In genomic region chr6:97769549-97769948, GRCm38 (mm10) we compare ENCODE assay signal across 24 mouse cellular contexts. TPM values are rescaled to one million over a fixed set of nuclear protein-coding genes. Genes with fewer than 3 reads are reported as not detected.
DNase-seq lines count a peak whose midpoint lies in the region; TF ChIP-seq lines count a peak whose summit lies in the region.
"Had no signal": no experiment of that assay in that cellular context is flagged by ENCODE, and none has a peak within 500 bp of the region (broad histone marks: within the 10 kb centered on the region; RNA-seq: fewer than 3 reads in every experiment).

No protein-coding gene starts in this region.

- H3K27ac ChIP-seq in layer of hippocampus, adult 2 months = peak overlapping the region; percentile 56; the same call in 1 of the 2 replicates
- no peak overlapping the region for H3K27ac ChIP-seq in limb, embryonic 10.5 days
- H3K27ac ChIP-seq: embryonic facial prominence, embryonic 10.5 days; embryonic facial prominence, embryonic 12.5 days; forebrain, embryonic 13.5 days; forebrain, embryonic 15.5 days had no signal

- H3K36me3 ChIP-seq in limb, embryonic 10.5 days = no peaks in the 10 kb centered on the region
- H3K36me3 ChIP-seq: embryonic facial prominence, embryonic 10.5 days; embryonic facial prominence, embryonic 12.5 days; forebrain, embryonic 15.5 days; G1E had no signal

- WGBS in limb, embryonic 10.5 days = 92% methylated on average over 7 of the region's 7 CpGs

- DNase-seq in layer of hippocampus, adult 2 months (ENCODE audit: low spot score in 2 of 2) = no peak
- DNase-seq in layer of hippocampus, postnatal 14 days (ENCODE audit: low spot score in 2 of 2) = no peak
- DNase-seq in right cerebral cortex, adult 18-20 months = peak; percentile 11
- DNase-seq in right cerebral cortex, postnatal 10 days (ENCODE audit: low spot score in 2 of 2) = no peak
- DNase-seq in right cerebral cortex, postnatal 36 days (ENCODE audit: low spot score in 2 of 2) = peak; percentile 11 to 18
- DNase-seq in right cerebral cortex, postnatal 4 days = no peak
- peak; percentile 2 for DNase-seq in limb, embryonic 10.5 days (ENCODE audit: low spot score)
- no peak for DNase-seq in cerebellum, postnatal 25 days
- DNase-seq: adrenal gland, adult 8-10 months; adrenal gland, postnatal 14 days; adrenal gland, postnatal 36 days; cerebellum, adult 11 months; cerebellum, adult 18-20 months; cerebellum, adult 8-10 months; cerebellum, adult 9-11 months; cerebellum, postnatal 14 days; forebrain, postnatal 0 days had no signal

- H3K27me3 ChIP-seq in limb, embryonic 10.5 days (ENCODE audit: low read depth, poor library complexity, severe bottlenecking) = no peaks in the 10 kb centered on the region
- H3K27me3 ChIP-seq: CH12.LX; embryonic facial prominence, embryonic 12.5 days; forebrain, embryonic 13.5 days; forebrain, embryonic 15.5 days; Patski had no signal

- no peaks in the 10 kb centered on the region for H3K9me3 ChIP-seq in limb, embryonic 10.5 days (replicated peaks)
- H3K9me3 ChIP-seq: embryonic facial prominence, embryonic 10.5 days; embryonic facial prominence, embryonic 12.5 days; forebrain, embryonic 13.5 days; forebrain, embryonic 15.5 days had no signal

- TF ChIP-seq CTCF in layer of hippocampus, adult 2 months (conservative IDR thresholded peaks at IDR 0.05) = no peak

- no peak overlapping the region for H3K4me3 ChIP-seq in layer of hippocampus, adult 2 months
- H3K4me3 ChIP-seq in limb, embryonic 10.5 days = no peak overlapping the region
- H3K4me3 ChIP-seq: embryonic facial prominence, embryonic 10.5 days; embryonic facial prominence, embryonic 12.5 days; forebrain, embryonic 13.5 days; forebrain, embryonic 15.5 days had no signal

- no peaks in the 10 kb centered on the region for H3K4me1 ChIP-seq in limb, embryonic 10.5 days
- H3K4me1 ChIP-seq: embryonic facial prominence, embryonic 10.5 days; embryonic facial prominence, embryonic 12.5 days; forebrain, embryonic 13.5 days; forebrain, embryonic 15.5 days had no signal

RNA-seq across cellular contexts. Expression of gene Mitf, which starts 37.3 kb away (rescaled TPM):
- total RNA-seq in layer of hippocampus, adult 2 months (2021) = 1 to 10 TPM; 7.2 to 7.9 TPM
- 1 to 10 TPM; 5.4 to 8.0 TPM for total RNA-seq in layer of hippocampus, postnatal 14 days (2021)
- polyA plus RNA-seq in limb, embryonic 10.5 days (2016; fragmentation: Nextera tagmentation; extraction: Ambion mirVana) = 0.80 and 1.1 TPM in 2 replicates
- polyA plus RNA-seq: G1E had no signal

Comparison
In these comparisons a context has a peak if more than half of its experiments do, and no peak if none do; other contexts are left out.
1. DNase-seq: peak in right cerebral cortex, adult 18-20 months (single experiment), right cerebral cortex, postnatal 36 days (2 of 2) and limb, embryonic 10.5 days (single experiment); none in layer of hippocampus, adult 2 months (0 of 2), layer of hippocampus, postnatal 14 days (0 of 2), right cerebral cortex, postnatal 10 days (0 of 2), right cerebral cortex, postnatal 4 days (single experiment) and cerebellum, postnatal 25 days (0 of 2).